Mouse (Mus musculus): ENCODE data around the gene Mre11a. TPM values are rescaled to one million over a fixed set of nuclear protein-coding genes. Genes with fewer than 3 reads are reported as not detected.

Mre11a gene
- 8.0 and 9.2 TPM in 2 replicates for polyA plus RNA-seq (2012; rRNA removed)

DNA sequence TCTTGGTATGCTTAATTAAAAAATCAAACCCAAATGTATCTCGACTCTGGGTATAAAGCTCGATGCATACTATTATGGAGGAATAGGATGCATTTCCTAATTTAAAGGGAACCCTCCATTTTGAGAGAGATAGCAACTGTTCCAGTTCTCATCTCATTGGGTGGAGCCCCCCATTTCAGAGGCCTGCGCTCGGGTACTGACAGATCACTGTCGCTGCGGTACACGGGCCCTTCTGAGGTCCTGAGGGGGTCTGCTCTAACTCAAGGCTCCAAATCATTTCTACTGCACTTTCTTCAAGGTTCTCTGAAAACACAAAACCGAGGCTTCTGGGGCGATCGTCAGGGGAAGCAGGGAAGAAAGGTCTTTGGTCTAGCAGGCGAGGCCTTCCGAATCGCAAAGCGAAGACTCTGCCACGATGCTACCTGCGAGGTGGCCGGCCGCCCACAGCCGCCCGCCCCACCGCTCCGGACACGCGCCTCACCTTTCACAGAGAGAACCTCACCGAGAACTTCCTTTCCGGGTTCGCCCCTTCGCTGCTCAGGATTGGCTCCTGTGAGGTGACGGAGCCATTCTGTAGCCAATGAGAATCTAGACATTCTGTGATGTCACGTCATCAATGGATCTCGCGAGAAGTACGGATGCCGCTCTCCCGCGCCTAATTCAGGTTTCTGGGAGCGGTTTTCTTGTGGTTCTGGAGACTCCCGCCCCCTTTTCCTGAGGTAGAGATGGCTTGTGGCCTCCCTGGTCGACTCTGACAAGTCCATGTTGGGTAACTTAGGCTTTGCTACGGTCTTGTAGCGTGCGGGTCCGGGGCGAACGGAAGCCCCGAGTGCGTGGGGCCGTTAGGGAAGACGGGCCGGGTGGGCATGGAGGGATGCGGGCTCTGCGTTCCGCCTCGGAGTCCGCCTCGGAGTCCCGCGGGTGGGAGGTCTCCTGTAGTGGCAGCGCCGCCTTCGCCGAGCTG is at the start of gene Mre11a, which contains the start of gene Ankrd49:
TSS of gene Mre11a (plus strand) at position 616 of the 964 bp plus-strand sequence.
TSS of gene Ankrd49 (minus strand) at position 818 of the 964 bp plus-strand sequence.

DNA sequence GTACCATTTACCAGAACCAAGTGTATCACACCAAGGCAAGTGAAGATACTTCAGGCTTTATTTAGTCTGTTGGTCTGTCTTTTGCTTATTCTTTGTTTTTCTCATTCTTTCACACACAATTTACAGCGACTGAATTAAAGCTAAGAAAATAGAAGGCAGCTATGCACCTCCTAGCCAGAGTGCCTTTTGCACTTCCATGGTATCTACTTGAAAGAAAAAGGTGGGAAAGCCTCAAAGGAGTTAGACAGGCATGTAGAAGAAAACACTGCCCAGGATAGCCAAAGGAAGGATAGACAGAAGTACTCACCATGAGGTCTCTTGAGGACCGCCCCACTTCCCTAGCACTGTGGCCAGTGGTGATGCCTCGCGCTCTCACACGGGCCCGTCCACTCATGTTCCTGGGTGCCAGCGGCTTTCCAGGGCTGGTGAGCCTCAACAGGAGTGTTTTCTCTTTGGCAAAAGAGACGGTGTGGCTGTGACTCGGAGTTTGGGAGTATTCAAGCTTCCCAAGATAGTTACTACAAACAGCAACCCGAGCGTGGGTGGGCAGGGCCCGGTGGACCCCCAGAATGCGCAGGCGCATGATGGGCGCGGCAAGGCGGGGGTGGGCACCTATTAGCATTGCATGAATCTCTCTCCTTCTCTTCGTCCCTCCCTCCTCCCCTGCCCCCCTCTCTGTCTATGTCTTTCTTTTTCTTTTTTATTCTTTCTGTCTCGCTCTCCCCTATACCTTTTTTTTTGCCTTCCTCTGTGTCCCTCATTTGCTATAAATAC is 44.1 kb upstream of the Mre11a start, which contains the start of gene Piwil4:
TSS of gene Piwil4 (minus strand) at position 583 of the 774 bp plus-strand sequence.

DNA sequence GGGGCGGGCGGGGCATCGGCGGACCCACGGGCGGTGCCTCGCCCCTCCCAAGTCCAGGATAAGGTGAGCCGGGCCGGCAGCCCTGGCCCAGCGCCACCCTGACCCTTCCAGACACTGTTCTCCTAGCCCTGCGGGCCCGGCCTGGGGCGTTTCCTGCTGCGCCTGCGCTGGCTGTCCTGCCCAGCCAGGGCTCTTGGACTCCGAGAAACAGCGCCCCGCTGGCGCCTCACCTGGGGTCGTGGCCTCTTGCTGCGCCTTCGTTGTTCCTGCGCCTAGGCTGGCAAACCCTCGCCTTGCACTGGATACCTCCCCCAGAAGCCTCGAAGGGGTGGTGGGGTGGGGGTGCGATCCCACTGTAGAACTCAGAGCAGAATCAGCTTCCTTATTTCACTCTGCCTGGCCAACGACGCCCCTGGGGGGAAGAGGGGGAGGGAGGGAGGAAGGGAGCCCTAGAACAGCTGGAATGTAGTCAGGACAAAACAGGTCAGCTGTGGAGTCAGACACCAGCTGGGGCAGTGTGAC is 32.4 kb upstream of the Mre11a start, which contains the start of gene Fut4:
TSS of gene Fut4 (minus strand) at position 393 of the 522 bp plus-strand sequence.

DNA sequence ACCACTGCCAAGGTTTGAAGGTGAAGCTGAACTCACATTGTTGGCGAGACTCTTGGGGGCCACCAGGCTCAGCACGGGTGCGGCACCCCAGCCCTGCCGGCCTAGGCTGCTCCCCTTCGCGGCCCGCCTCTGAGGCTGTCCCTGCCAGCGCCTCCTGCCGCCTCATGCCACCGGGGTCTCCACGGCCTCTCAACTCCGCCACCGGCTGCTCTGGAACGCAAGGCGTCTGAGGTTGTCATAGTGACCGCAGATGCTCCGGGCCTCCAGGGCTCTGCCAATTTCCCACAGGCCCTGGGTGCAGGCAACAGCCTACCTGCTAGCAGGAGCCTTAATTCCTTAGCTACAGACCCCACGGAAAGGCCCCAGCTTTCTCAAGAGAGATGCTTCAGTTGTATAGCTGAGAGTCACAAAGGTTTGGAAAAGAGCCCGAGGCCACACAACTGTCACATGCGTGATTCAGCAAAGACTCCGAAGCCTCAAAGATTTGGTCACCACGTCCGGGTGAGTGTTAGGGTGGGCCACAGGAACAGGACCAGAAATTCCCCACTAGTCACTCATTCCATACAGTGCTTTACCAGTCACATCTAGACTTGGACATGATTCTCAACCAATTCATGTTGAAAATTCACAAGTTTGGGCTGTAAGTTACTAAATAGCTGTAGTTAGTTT is 13.5 kb upstream of the Mre11a start, which contains the start of gene 1700012B09Rik:
TSS of gene 1700012B09Rik (minus strand) at position 228 of the 669 bp plus-strand sequence.

DNA sequence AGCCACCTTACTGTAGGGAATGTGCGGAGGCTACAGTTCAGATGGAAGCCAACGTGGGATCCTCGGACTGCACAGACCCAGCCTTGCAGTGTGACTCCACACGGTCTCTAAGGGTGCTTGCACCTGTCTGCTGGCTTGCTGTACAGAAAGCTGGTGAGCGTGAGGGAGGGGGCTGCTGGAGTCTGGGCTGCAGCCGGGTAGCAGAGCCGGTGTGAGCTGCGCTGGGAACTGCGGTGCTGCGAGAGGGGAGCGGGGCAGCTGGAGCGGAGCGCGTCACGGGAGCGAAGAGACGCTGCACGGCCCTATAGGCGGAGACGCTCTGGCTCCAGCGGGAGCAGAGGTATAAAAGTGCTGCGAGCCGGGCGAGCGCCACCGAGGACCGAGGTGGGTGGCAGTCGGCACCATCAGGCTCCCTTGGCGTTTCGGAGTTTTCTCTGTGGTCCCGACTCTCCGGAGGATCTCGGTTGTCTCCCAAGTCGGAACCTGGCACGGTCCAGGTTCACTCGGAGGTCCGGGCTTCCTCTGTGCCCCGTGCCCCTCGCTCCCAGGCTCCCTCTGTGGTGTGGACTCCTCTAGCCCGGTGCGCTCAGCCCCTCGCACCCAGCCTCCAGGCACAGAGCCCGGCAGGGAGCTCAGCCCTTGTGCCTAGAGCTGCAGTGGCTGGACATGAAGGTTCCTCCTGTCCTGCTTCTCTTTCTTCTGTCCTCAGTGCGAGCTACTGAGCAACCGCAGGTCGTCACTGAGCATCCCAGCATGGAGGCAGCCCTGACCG is 75.6 kb downstream of the Mre11a start, which contains the start of gene Gpr83:
TSS of gene Gpr83 (plus strand) at position 343 of the 772 bp plus-strand sequence.

Other genes starting within 250 kb of the Mre11a start
- gene Amotl1, start 139.6 kb upstream of the Mre11a start, polyA plus RNA-seq (2012; rRNA removed), result 16.4 and 16.9 TPM in 2 replicates
- gene Piwil4, start 43.9 kb upstream of the Mre11a start, polyA plus RNA-seq (2012; rRNA removed), result 0.25 and 0.36 TPM in 2 replicates
- gene Fut4, start 32.3 kb upstream of the Mre11a start, polyA plus RNA-seq (2012; rRNA removed), result 0.94 and 1.2 TPM in 2 replicates
- gene 1700012B09Rik, start 13.6 kb upstream of the Mre11a start, polyA plus RNA-seq (2012; rRNA removed), result 0.91 and 2.0 TPM in 2 replicates
- gene Ankrd49, start 202 bp downstream of the Mre11a start, polyA plus RNA-seq (2012; rRNA removed), result 15.7 and 16.4 TPM in 2 replicates
- 3.0 and 3.3 TPM in 2 replicates for gene Gpr83, start 75.6 kb downstream of the Mre11a start, polyA plus RNA-seq (2012; rRNA removed)
- gene Izumo1r, start 119.3 kb downstream of the Mre11a start, polyA plus RNA-seq (2012; rRNA removed), result 0.04 TPM in 1 of 2 replicates, not detected in the other